Mouse (Mus musculus): ENCODE results near the gene Cdh23. TPM values are rescaled to one million over a fixed set of nuclear protein-coding genes. Genes with fewer than 3 reads are reported as not detected.
A peak's percentile ranks its signal among the peaks of the same experiment; 100 is the strongest.

Cdh23 gene
- total RNA-seq, 2 experiments from 2014 or later: 2.1 to 3.6 TPM

GRCm38 (mm10) chr10:60644079-60644641, 52.1 kb downstream of the Cdh23 start:
- no peak for DNase-seq (ENCODE audit: extremely low spot score in 1 of 2, low spot score in 1 of 2)

- no peak for DNase-seq (ENCODE audit: extremely low spot score in 1 of 2, low spot score in 1 of 2)
These were observed 57.0 kb downstream of the Cdh23 start for GRCm38 (mm10) chr10:60639291-60639690.

- no peak for DNase-seq (ENCODE audit: extremely low spot score in 1 of 2, low spot score in 1 of 2)
These were observed 60.6 kb downstream of the Cdh23 start for GRCm38 (mm10) chr10:60635568-60636295.

- peak; percentile 11 to 22 for DNase-seq (ENCODE audit: extremely low spot score in 1 of 2, low spot score in 1 of 2)
These were observed 61.9 kb downstream of the Cdh23 start for GRCm38 (mm10) chr10:60634391-60634790.

DNA sequence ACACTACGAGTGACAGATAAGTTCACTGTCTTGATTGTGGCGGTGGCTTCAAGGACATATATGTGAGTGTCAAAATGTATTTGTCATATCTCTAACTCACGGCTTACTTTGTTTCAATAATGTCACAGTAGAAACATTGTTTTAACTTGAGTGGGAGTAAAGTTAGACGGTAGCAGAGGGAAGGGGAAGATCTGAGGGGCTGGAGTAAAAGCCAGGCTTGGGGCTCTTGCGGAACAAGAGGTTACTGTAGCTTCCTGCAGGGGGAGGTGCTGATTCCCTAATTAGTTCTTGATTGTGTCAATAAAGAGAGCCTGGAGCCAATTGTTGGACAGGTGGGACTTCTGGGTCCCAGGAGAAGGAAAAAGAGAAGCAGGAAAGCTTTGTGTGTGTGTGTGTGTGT, 70.2 kb downstream of the Cdh23 start:
- no peak for DNase-seq (ENCODE audit: extremely low spot score in 1 of 2, low spot score in 1 of 2)

DNA sequence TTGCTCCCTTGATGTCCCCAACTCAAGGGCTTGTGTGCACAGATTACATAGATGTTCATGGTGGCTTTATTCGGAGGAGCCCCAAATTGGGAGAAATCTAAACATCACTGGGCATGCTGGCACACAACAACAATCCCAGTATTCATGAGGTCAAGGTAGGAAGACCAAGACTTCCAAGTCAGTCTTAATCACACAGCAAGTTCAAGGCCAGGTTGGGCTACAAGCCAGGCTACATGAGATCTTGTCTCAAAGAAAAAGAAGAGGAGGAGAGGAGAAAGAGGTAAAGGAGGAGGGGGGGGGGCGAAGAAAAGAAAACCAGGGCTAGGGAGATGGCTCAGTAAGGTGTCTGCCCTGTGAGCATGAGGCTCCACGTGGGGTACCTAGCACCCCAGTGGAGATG, 70.8 kb downstream of the Cdh23 start:
- DNase-seq (ENCODE audit: extremely low spot score in 1 of 2, low spot score in 1 of 2): no peak

- DNase-seq (ENCODE audit: extremely low spot score in 1 of 2, low spot score in 1 of 2): no peak
These were observed 71.3 kb downstream of the Cdh23 start for GRCm38 (mm10) chr10:60624945-60625344.

DNA sequence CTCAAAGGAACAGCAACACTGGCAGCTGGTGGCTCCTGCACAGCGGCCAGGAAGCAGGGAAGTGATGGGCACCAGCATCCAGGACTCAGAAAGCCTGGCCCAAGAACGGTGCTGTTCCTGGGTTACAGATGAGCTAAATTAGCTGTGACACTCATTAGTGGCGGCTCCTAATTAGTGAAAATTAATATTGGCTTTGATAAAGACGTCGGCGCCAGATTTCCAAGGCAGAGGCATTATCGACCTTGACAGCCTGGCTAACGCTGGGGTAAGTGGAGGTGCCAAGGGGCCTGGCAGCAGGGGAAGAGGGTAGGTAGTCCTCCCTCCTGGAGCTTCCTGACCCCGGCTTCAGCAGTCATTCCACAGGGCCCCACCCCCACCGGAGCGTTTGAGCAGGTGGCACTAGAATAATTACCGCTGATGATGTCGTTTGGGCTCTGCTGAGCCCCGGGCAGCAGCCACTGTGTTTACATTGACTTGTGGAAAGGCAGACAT, 72.0 kb downstream of the Cdh23 start:
- no peak for DNase-seq (ENCODE audit: extremely low spot score in 1 of 2, low spot score in 1 of 2)

- no peak for DNase-seq (ENCODE audit: extremely low spot score in 1 of 2, low spot score in 1 of 2)
These were observed 73.5 kb downstream of the Cdh23 start for GRCm38 (mm10) chr10:60622836-60623235.

DNA sequence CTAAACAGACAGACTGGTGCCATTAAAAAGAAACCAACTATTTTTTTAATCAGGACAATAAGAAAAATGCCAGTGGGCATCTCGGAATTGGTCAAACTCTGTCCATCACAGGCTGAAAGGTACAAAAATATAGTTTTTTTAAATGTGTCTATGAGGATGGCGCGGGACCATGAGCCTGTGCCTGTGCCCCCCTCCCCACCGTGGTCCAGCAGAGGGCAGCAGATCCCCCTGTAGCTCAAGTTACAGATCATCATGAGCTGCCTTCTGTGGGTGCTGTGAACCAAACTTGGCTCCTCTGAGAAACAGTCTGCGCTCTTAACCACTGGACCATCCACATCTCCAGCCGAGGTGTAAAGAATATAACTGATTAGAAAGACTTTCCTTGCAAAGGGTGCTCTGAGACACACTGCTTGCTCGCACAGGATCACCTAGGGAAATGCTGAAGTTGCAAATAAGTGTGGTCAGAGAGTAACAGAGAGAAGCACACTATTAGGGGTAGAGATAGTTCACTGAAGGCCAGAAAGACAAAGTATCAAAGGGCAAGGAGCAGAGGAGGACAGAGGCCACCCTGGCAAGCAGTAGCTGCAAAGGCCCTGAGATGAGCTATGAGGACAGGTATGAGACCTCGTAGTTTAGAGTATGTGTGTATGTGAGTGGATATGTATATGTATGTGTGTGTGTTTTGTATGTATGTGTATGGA, 74.7 kb downstream of the Cdh23 start:
- DNase-seq (ENCODE audit: extremely low spot score in 1 of 2, low spot score in 1 of 2): no peak

DNA sequence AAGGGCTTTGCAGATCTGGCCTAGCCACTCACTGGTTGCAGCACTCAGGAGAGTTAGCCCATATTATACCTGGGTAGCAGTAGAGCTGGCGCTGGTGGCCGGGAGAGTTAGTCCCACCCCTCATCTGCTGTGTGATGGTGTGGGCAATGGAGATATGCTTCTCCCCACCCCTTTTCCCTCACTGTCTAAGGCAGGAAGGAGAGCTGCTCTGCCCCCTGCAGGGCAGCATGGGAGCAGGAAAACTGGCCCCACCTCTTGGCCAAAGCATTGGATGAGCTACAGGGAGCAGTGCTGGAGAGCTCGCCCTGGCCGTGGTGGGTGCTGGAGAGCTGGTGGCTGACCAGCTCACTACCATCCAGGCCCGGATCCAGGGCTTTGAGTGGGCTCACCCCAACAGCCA, 80.4 kb downstream of the Cdh23 start:
- DNase-seq (ENCODE audit: extremely low spot score in 1 of 2, low spot score in 1 of 2): no peak

GRCm38 (mm10) chr10:60612893-60613292, 83.4 kb downstream of the Cdh23 start:
- no peak for DNase-seq (ENCODE audit: extremely low spot score in 1 of 2, low spot score in 1 of 2)

- no peak for DNase-seq (ENCODE audit: extremely low spot score in 1 of 2, low spot score in 1 of 2)
These were observed 89.1 kb downstream of the Cdh23 start for GRCm38 (mm10) chr10:60607166-60607565.

- no peak for DNase-seq (ENCODE audit: extremely low spot score in 1 of 2, low spot score in 1 of 2)
These were observed 89.6 kb downstream of the Cdh23 start for GRCm38 (mm10) chr10:60606661-60607060.

DNA sequence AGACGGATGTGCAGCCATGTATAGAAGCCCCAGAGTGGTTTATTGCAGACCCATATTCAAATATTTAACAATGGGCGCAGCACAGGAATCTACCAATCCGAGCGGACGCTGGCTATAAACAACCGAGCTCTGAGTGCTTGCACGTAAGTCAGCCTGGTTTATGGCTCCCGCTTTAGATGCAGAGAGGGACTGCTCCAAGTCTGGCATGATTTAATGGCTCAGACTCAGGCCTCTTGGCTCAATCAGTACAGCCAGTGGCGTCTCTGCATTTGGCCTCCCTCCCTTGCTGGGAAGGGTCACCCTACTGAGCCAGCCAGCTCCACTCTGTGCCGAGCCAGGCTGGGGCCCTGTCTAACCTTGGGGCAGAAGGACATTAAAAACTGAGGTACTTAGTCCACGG, 94.1 kb downstream of the Cdh23 start:
- DNase-seq (ENCODE audit: extremely low spot score in 1 of 2, low spot score in 1 of 2): no peak

DNA sequence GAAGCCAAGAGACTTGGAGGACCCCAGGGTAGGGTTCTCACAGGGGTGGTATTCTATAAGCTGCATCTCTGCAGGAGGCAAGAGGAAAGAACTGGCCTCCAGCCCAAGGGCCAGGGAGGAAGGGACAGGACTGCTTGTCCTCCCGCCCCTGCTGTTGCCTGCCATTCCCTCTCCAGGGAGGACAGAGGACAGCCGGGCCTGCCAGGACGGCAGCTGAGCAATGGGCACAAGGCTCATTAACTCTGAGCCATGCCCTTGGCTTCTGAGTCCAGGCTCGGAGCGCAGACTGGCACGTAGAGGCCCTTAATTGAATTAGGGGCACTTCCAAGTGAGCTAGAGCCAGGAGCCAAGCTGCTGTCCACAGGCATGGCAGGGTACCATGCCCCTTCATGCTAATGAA, 101.1 kb downstream of the Cdh23 start:
- DNase-seq (ENCODE audit: extremely low spot score in 1 of 2, low spot score in 1 of 2): no peak

GRCm38 (mm10) chr10:60592881-60593575, 103.3 kb downstream of the Cdh23 start:
- no peak for DNase-seq (ENCODE audit: extremely low spot score in 1 of 2, low spot score in 1 of 2)

DNA sequence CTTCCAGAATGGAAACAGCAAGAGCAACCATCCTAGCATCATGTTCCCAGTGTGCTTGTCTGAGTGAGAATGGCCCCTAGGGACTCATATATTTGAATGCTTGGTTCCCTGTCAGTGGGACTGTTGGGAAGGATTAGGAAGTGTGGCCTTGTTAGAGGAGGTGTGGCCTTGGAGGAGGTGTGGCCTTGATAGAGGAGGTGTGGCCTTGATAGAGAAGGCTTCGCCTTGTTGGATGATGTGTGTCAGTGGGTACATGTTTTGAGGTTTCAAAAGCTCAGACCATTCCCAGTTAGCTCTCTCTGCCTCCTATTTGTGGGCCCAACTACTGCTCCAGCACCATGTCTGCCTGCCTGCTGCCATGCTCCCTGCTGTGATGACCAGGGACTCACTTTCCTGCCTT, 105.0 kb downstream of the Cdh23 start:
- no peak for DNase-seq (ENCODE audit: extremely low spot score in 1 of 2, low spot score in 1 of 2)

GRCm38 (mm10) chr10:60590241-60590640, 106.0 kb downstream of the Cdh23 start:
- no peak for DNase-seq (ENCODE audit: extremely low spot score in 1 of 2, low spot score in 1 of 2)

DNA sequence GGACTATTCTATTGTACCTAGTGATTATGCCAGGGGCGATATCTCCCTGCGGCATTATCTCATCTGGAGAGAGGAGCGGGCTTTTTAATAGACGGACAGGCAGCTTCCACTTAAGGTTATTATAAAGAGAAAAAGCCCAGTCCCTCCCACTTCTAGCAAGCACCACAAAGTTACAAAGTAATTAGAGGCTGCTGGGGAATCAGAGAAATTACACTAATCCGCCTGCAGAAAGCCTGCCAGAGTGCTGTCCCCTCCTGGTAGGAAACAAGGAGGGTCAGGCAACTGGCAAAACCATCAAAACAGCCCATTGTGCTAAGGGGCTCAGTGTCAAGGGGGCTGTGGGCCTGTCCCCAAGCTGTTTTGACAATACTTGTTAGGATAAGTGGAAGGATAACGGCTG, 110.6 kb downstream of the Cdh23 start:
- no peak for DNase-seq (ENCODE audit: extremely low spot score in 1 of 2, low spot score in 1 of 2)

GRCm38 (mm10) chr10:60582956-60583355, 113.3 kb downstream of the Cdh23 start:
- no peak for DNase-seq (ENCODE audit: extremely low spot score in 1 of 2, low spot score in 1 of 2)
